Mouse (Mus musculus) gastrocnemius, adult 2 months (tissue): ENCODE results near the gene Fhad1. TPM values are rescaled to one million over a fixed set of nuclear protein-coding genes. Genes with fewer than 3 reads are reported as not detected.

Experiments
- DNase-seq: peaks from one replicate; pipeline ENCODE4 v3.0.0; 2022
- H3K27ac ChIP-seq: fragments of 200-600 bp; 2 replicates; pipeline ENCODE4 v1.8.1; 2022; ENCODE audit warnings: mild to moderate bottlenecking
- H3K4me3 ChIP-seq: fragments of 200-600 bp; 2 replicates; pipeline ENCODE4 v1.8.1; 2022; ENCODE audit warnings: mild to moderate bottlenecking, moderate library complexity
- CTCF ChIP-seq: fragments of 200-600 bp; IDR thresholded peaks from 2 replicates; pipeline ENCODE4 v1.8.1; 2022; ENCODE audit warnings: antibody characterized with exemption, mild to moderate bottlenecking, moderate library complexity
- intact Hi-C: fragments of 180-260 bp; cut with DNase I; formaldehyde crosslinking; loops from one replicate; pipeline ENCODE4 v1.15.1; 2025
- long read RNA-seq, 2 experiments: library from polyadenylated mRNA; stranded (forward); transcript quantifications; one replicate each; pipeline ENCODE4 v2.0.0; 2021
- total RNA-seq, 2 experiments: library from RNA; stranded (reverse); gene quantifications; 2 replicates each; pipeline ENCODE4 v1.2.3; 2021

Fhad1 gene
- not detected for total RNA-seq
- long read RNA-seq, experiment 1, result 0 reads
- long read RNA-seq, experiment 2, result 0 reads

DNA sequence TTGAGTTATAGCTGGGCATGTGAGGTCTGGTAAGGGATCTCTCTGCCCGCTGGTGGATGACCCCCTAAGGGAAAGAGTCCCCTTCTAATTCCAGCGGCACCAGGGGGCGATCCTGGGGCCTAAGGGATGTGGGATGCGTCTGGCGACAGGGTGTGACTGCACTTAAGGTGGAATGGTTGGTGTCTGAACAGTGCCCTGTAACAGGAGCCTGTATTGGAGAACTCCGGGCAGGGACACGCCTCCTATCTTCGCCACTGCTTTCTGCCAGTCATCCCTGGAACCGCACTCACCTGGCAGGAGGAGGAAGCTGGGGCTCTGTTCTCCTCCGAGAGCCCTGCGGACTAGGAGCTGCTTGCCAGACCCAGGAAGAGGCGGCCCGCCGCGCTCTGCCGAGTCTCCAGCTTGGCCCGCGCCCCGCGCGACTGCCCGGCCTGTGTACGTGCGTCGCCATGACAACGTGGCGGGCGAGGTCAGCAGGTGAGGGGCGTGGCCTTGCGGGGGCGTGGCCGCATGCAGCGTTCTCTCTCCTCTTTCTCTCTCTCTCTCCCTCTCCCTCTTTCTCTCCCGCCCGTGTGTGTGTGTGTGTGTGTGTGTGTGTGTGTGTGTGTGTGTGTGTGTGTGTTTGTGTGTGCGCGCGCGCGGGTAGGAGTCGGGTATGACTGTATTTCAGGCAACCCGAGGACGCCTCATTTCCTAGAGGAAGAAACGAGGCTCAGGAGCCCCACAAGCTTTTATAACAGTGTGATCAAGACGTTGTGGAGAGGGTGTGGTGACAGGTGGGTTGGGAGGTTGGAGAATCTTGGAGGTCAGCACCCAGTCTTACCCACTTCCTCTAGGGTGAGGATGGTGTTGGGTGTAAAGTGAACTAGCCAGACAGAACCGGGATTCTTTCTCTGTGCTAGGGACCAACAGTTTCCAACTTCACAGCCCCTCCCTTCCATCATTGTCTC lies at the start of gene Fhad1:
Gene Fhad1 (minus strand): TSS at position 424 of the 950 bp plus-strand sequence.
- Histone ChIP-seq H3K27ac (no peak within 1 kb of the TSS), H3K4me3 (peak within 1 kb of the TSS; percentile 63)
- intact Hi-C loops, result no loop called here
- 0 out of 2 replicates have a peak, but pooled peaks have one; percentile 7 for TF ChIP-seq CTCF
- peak; percentile 72 for DNase-seq

GRCm38 (mm10) chr4:142063057-142063534 lies 48.2 kb upstream of the Fhad1 start:
- intact Hi-C loops, result no loop called here
- no peak for DNase-seq
- no peak for TF ChIP-seq CTCF
- no peak overlapping the region for H3K4me3 ChIP-seq
- no peak overlapping the region for H3K27ac ChIP-seq

DNA sequence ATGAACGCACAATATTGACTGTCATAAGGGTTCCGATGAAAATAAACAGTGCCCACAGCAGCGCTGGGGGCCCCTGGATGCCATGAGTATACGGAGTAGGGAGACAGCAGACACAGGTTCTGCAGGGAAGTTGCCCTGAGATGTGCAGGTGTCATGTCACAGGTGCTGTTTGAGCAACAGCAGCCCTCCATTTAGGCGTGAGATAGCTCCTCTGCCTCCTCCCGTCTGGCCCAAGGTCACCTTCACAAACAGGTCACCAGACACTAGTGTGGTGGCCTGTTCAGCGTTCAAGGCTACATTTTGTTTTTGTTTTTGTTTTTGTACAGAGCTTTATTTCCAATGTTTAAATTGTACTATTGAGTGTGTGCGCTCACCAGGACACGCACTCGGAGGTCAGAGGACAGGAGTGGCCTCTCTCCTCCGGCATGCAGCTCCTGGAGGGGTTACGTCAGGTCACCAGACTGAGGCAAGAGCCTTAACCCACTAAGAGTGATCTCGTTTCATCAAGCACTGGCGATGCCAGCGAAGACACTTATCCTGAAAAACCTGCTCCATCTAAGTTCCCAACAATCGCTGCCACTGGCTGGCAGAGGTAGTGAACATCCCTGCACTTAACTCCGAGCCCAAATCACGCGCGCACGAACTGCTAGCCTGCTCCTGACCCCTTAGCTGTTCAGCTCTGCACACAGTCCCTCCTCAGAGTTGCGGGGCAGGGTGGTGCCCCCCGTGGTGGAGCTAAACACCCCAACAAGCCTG lies 46.8 kb upstream of the Fhad1 start:
- intact Hi-C loops, result no loop called here
- TF ChIP-seq CTCF, result no peak
- Histone ChIP-seq H3K4me3 (no peak overlapping the region), H3K27ac (no peak overlapping the region)
- no peak for DNase-seq

DNA sequence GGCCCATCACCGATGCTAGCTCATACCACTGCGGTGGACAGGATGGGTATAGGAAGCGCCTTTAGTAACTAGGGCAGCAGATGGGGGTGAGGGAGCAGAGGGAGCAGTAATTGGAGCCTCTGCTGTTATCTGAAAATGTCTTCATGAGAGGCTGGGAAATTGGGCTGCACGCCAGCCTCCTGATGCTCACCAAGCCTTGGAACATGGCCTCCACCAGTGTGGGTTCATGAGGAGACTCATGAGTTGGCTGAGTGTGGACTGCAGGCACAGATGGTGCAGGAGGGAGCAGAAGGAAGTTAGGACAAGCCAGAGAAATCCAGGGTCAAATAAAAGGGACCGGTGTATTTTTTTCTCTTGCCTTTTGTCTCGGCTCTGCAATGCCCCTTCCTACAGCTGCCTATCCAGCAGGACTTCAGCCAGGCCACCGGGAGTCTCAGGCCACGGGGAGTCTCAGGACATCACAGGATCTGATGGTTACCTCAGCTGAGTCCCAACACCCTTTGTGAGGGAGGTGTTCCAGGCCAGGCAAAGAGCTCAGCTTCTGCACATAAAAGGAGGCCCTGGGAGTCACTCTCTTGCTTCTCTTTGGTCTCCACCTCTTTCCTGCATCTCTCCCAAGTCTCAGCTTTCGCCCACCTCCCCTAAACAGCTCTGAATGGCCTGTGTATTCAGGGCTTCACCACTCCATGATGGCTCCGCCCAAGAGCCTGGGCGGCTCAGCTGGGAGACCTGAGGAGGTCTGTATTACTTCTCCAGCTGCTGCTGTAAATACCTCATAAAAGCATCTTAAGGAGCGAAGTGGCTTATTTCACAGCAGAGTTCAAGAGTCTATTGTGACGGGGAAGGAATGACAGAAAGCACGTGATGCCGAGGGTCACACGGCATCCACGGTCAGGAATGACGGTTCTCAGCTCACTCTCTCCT lies 45.8 kb upstream of the Fhad1 start:
- no peak for DNase-seq
- H3K4me3 ChIP-seq, result no peak overlapping the region
- intact Hi-C loops, result no loop called here
- H3K27ac ChIP-seq, result no peak overlapping the region; the same call in 1 of the 2 replicates
- TF ChIP-seq CTCF, result no peak

- Histone ChIP-seq H3K27ac (no peak overlapping the region), H3K4me3 (no peak overlapping the region)
- TF ChIP-seq CTCF, result no peak
- no peak for DNase-seq
- intact Hi-C loops, result no loop called here
Observed at GRCm38 (mm10) chr4:142059841-142060193, 44.9 kb upstream of the Fhad1 start.

DNA sequence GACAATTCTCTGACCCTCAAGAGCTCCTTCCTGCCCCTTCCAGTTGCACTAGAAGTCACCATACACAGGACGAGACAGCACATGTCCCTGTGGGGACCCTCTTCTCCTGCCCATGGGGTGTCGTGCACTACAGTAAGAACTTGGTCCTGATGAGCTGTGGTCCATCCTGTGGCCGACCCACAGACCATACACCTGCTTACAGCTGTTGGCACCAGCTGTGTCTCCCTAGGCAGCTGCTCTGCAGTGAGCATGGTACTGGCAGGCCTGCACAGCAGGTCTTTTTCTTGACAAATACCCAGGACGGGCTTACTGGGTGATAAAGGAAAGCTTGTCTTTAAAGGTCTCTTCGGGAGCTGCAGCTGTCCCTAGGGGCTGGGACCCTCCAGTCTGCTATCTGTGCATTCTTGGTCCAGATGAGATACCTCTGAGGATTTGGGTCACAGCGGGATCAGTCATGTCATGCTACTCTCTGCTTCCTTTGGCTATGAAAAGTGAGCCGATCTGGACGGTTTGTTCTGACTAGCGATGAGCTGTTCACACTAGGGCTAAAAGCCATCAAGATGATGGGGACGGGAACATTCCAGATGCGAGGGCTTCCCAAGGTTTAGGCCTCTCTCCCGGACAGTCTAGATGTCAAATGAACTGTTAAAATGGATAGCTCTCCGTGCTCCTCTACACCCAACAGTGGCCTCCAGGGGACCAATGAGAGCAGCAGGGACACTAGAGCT lies 44.4 kb upstream of the Fhad1 start:
- H3K4me3 ChIP-seq, result no peak overlapping the region
- H3K27ac ChIP-seq, result no peak overlapping the region
- no peak for DNase-seq
- no peak for TF ChIP-seq CTCF
- intact Hi-C loops, result no loop called here

GRCm38 (mm10) chr4:142057529-142058216 lies 42.8 kb upstream of the Fhad1 start:
- no peak for TF ChIP-seq CTCF
- DNase-seq, result no peak
- H3K4me3 ChIP-seq, result no peak overlapping the region
- H3K27ac ChIP-seq, result no peak overlapping the region
- intact Hi-C loops, result no loop called here

- no peak overlapping the region for H3K4me3 ChIP-seq
- TF ChIP-seq CTCF, result no peak
- intact Hi-C loops, result no loop called here
- H3K27ac ChIP-seq, result no peak overlapping the region
- no peak for DNase-seq
Observed at GRCm38 (mm10) chr4:142055600-142055999, 40.7 kb upstream of the Fhad1 start.

- no peak overlapping the region for H3K4me3 ChIP-seq
- intact Hi-C loops, result no loop called here
- no peak overlapping the region for H3K27ac ChIP-seq
- no peak for DNase-seq
- TF ChIP-seq CTCF, result no peak
Observed at GRCm38 (mm10) chr4:142054580-142054979, 39.7 kb upstream of the Fhad1 start.

DNA sequence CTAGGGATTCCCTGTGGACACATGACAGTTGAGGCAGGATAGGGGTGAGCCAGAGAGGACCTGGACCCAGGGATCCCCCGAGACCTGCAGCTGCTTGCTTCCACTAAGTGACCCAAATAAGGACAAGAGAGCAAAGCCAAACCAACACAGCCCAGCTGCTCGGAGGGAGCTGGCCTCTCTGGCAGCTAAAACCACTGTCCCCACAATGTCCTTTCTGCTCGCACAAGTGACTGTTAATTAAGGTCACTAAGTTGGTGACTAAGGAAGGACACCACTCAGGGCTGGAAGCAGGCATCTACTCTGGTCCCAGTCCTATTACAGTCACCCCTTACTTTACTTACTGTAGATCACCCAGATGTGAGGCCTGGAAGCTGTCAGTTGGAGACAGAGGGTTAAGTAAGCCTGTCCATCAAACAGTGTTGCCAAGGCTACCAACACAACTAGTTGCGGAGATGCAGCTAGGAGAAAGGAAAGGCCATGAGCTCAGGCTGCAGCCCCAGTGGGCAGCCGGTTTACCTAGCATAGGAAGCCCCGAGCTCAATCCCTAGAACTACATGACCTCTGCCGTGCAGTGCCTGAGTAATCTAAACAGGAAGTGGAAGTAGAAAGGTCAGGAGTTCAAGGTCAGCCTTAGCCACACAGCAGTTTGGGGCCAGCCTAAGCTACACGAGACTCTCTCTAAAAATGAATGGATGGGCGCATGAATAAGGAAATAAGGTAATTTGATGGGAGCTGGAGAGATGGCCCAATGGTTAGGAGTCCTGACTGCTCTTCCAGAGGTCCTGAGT lies 39.0 kb upstream of the Fhad1 start:
- intact Hi-C loops, result no loop called here
- Histone ChIP-seq H3K4me3 (no peak overlapping the region), H3K27ac (peak overlapping the region; percentile 48)
- no peak for TF ChIP-seq CTCF
- no peak for DNase-seq
